Mouse (Mus musculus) C2C12 (cell line): ENCODE measurements around the gene Ldb3. TPM values are rescaled to one million over a fixed set of nuclear protein-coding genes. Genes with fewer than 3 reads are reported as not detected.

Experiments
- H3K27me3 ChIP-seq: one replicate; pipeline ENCODE4 v1.6.1; 2011; ENCODE audit not compliant: control insufficient read depth, insufficient read depth, insufficient read length
- H3K36me3 ChIP-seq: one replicate; pipeline ENCODE4 v1.6.1; 2011; ENCODE audit not compliant: control insufficient read depth, insufficient read depth
- H3K4me3 ChIP-seq: one replicate; pipeline ENCODE4 v1.5.1; 2011; ENCODE audit warnings: mild to moderate bottlenecking, control low read depth; ENCODE audit not compliant: poor library complexity, insufficient read depth, severe bottlenecking
- H3K79me2 ChIP-seq: one replicate; pipeline ENCODE4 v1.6.1; 2011; ENCODE audit not compliant: control insufficient read depth, insufficient read depth
- H3K79me3 ChIP-seq: one replicate; pipeline ENCODE4 v1.6.1; 2011; ENCODE audit warnings: low read depth, control low read depth
- H3ac ChIP-seq: one replicate; pipeline ENCODE3; 2011; ENCODE audit warnings: low read depth; ENCODE audit not compliant: control insufficient read depth, insufficient read length
- CEBPB ChIP-seq: IDR thresholded peaks from one replicate; pipeline ENCODE4 v1.6.1; 2011; ENCODE audit warnings: low read depth, mild to moderate bottlenecking, control low read depth, moderate library complexity
- CTCF ChIP-seq: IDR thresholded peaks from one replicate; pipeline ENCODE4 v1.5.1; 2011; ENCODE audit not compliant: control insufficient read depth, insufficient read depth, insufficient read length
- FOSL1 ChIP-seq: IDR thresholded peaks from one replicate; pipeline ENCODE4 v1.8.0; 2011; ENCODE audit warnings: mild to moderate bottlenecking, low read length; ENCODE audit not compliant: poor library complexity, insufficient read depth, severe bottlenecking
- MAX ChIP-seq: IDR thresholded peaks from one replicate; pipeline ENCODE4 v1.6.1; 2011; ENCODE audit warnings: mild to moderate bottlenecking, control low read depth
- MYOD1 ChIP-seq: IDR thresholded peaks from one replicate; pipeline ENCODE4 v1.6.1; 2011; ENCODE audit warnings: low read depth; ENCODE audit not compliant: control insufficient read depth, insufficient read length
- MYOG ChIP-seq: IDR thresholded peaks from one replicate; pipeline ENCODE4 v1.6.1; 2011; ENCODE audit not compliant: control insufficient read depth, insufficient read length; ENCODE audit errors: extremely low read depth
- USF1 ChIP-seq: IDR thresholded peaks from one replicate; pipeline ENCODE4 v1.6.1; 2011; ENCODE audit warnings: low read depth, mild to moderate bottlenecking, control low read depth, moderate library complexity
- polyA plus RNA-seq: library from polyadenylated mRNA; unstranded; fragments of >200 nt; fragmentation: generic; extraction: Trizol; gene quantifications from one replicate; pipeline ENCODE4 v1.2.1, GENCODE M21; 2012; ENCODE audit warnings: missing spikeins

The Ldb3 gene
- polyA plus RNA-seq, 1 experiment, result 4.0 TPM

DNA sequence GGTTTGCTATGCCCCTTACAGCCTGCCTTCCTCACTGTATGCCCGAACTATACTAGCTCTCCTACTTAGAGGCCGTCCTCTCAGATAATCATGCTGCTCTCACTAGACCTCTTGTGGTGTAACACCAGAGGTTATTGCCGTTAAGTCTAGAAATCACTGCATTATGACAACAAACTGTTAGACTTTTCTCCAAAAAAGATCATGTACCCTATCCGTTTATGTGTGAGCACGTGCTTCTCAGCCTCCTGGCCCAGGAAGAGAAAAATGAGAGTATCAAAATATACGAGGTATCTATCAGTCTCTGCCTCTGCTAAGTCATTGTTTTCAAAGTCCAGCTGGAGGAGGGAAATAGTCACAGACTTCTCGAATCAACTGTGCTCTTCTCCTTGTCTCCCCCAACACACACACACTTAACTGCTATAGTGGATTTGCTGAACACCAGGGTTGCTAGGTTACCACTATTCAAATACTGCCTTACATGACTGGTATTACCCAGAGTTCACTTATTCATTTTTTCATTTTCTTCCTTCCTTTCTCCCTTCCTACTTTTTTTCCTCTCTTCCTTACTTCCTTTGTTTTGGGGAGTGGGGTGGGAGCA is 79.5 kb downstream of the Ldb3 start:
- TF ChIP-seq USF1 (no peak), CTCF (no peak), MYOG (no peak), CEBPB (no peak), MYOD1 (no peak), MAX (peak; percentile 56), FOSL1 (no peak)
- Histone ChIP-seq H3K4me3 (no peak overlapping the region), H3K36me3 (no peaks in the 10 kb centered on the region), H3K79me2 (no peaks in the 10 kb centered on the region), H3ac (no peak overlapping the region), H3K79me3 (no peaks in the 10 kb centered on the region), H3K27me3 (no peaks in the 10 kb centered on the region)

DNA sequence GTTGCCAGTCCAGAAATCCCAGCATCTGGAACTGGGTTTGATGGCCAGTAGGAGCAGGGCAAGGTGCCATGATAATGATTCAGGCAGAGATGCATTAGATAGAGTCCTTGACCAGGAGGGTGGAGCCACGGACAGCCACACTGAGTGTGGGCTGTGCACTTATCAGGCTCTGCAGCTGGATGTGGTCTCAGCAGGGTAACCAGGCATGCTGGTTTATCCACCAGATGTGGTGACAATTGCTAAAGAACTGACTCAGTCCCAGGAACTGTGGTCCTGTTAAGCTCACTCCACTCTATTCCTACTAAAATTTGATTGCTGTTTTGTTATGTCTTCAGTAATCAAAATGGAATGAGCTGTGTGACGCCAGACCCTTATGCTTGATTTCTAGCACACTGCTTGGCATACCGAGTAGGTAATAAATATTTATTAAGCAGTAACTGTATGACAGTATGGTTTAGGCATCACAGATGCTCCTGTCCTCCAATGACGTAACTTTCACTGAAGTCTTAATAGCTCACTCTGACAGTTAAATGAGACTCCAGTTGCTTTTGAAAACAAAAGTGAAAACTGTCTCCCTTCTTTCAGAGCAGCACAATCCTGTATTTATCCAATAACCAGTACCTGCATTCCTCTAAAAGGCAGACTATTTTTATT is 80.2 kb downstream of the Ldb3 start:
- Histone ChIP-seq H3K36me3 (no peaks in the 10 kb centered on the region), H3K79me2 (peaks cover under 1% of the 10 kb centered on the region), H3K27me3 (no peaks in the 10 kb centered on the region), H3K4me3 (no peak overlapping the region), H3K79me3 (peaks cover under 1% of the 10 kb centered on the region), H3ac (no peak overlapping the region)
- peak; percentile 63 for TF ChIP-seq MAX
- peak; percentile 51 for TF ChIP-seq CEBPB
- TF ChIP-seq USF1, result no peak
- peak; percentile 63 for TF ChIP-seq MYOD1

DNA sequence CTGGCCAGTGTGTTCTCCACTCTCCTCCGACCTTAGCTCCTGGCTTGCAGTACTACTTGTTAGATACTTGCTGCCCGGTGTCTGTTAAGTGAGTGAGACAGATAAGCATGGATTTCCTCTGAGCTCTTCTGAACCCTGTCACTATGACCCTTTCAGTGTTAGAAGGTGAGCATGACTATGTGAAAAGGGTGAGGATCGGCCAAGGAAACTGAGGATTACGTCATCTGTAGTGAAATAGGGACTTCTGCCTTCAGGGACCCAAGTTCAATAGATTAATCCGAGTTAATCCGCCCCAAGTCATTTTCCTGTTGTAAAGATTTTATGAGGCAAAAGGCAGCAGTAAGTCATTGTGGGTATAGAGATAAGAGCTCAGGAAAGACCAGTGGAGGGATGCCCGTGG is 83.2 kb downstream of the Ldb3 start:
- Histone ChIP-seq H3K27me3 (no peaks in the 10 kb centered on the region), H3K36me3 (no peaks in the 10 kb centered on the region), H3K4me3 (no peak overlapping the region), H3ac (no peak overlapping the region), H3K79me3 (peaks cover 19% of the 10 kb centered on the region), H3K79me2 (peaks cover 27% of the 10 kb centered on the region)
- TF ChIP-seq MAX, result no peak
- no peak for TF ChIP-seq MYOG
- TF ChIP-seq USF1, result no peak
- no peak for TF ChIP-seq CEBPB
- no peak for TF ChIP-seq FOSL1
- no peak for TF ChIP-seq MYOD1
- no peak for TF ChIP-seq CTCF

DNA sequence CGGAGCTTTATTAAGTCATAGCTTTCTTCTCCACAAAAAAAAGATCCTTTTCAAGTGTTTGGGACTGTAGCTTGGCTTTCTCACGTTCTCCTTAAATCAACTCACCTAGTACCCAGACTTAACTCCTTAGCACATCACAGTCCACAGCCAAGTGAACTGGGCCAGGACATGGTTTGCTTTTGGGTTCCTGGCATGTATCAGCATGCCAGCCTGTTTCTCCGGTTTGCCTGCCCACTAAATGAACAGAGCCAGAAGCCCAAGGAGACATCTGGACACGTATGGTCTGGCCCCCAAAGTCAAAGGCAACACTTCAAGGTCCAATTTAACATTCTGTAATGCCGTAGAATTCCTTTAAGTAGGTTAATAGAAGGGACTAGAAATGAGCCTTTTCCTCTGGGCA is 84.1 kb downstream of the Ldb3 start:
- Histone ChIP-seq H3K79me3 (peaks cover 28% of the 10 kb centered on the region), H3K4me3 (no peak overlapping the region), H3ac (no peak overlapping the region), H3K27me3 (no peaks in the 10 kb centered on the region), H3K79me2 (peaks cover 36% of the 10 kb centered on the region), H3K36me3 (no peaks in the 10 kb centered on the region)
- no peak for TF ChIP-seq MYOD1
- no peak for TF ChIP-seq MAX
- TF ChIP-seq MYOG, result no peak
- no peak for TF ChIP-seq CTCF
- TF ChIP-seq FOSL1, result no peak
- no peak for TF ChIP-seq CEBPB

DNA sequence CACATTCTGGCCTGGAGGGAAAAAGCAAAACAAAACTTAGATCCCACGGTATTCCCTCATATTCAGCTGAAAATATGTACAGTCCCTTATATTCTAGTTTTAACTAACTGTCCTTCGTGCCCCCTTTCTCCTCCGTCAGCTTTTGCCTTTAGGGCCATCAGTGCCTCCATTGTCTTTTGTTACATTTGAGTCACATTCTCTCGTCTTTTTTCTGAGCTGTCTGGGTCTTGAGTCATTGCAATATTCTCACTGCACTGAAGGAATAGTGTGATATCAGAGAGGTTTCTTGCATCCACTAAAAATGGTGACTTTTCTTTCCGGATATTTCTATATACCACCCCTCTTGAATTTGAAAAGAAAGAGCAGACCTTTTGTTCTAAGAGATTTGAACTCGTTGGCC is 84.7 kb downstream of the Ldb3 start:
- Histone ChIP-seq H3K27me3 (no peaks in the 10 kb centered on the region), H3K79me3 (peaks cover 34% of the 10 kb centered on the region)
- TF ChIP-seq FOSL1 (no peak), MYOG (no peak), CTCF (no peak), USF1 (no peak), CEBPB (no peak), MYOD1 (no peak), MAX (no peak)

More for the DNA sequence above, 84.7 kb downstream of the Ldb3 start:
- Histone ChIP-seq H3K36me3 (no peaks in the 10 kb centered on the region), H3K79me2 (peaks cover 42% of the 10 kb centered on the region), H3K4me3 (peak overlapping the region; percentile 79), H3ac (no peak overlapping the region)
